Mouse (Mus musculus) lung, adult 2 months (tissue): ENCODE results near the gene Tmem191c.

ENCODE experiments used
- CTCF ChIP-seq: fragments of 200-500 bp; IDR thresholded peaks from 2 replicates; pipeline ENCODE4 v1.5.1; 2011; ENCODE audit warnings: mild to moderate bottlenecking, low read length, control low read depth; ENCODE audit not compliant: insufficient read depth
- POLR2A ChIP-seq: fragments of 200-500 bp; IDR thresholded peaks from 2 replicates; pipeline ENCODE4 v1.6.1; 2011; ENCODE audit warnings: low read depth, mild to moderate bottlenecking, control low read depth, low read length, borderline replicate concordance; ENCODE audit errors: extremely low read depth

DNA sequence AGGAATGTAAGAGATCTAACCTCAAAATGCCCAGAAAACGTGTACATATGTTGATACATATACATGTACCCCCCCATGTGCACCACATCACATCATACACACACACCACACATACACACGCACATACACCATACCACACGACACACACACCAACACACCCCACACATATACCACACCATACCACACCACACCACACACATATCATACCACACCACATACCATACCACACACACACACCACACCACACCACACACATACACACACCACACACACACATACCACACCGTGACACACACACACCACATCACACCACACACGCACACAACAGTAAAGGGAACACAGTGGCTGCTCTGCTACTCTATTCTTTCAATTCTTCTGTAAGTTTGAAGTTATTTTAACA lies 56.0 kb downstream of the Tmem191c start:
- TF ChIP-seq CTCF (no peak), POLR2A (no peak)
